Mouse (Mus musculus): ENCODE measurements at regions not wholly inside any gene's neighbourhood (a gene's known extent, or its start where the extent isn't known, plus 50 kb on each side); places are given as distances from the start of the nearest gene placed in this dataset.

DNA sequence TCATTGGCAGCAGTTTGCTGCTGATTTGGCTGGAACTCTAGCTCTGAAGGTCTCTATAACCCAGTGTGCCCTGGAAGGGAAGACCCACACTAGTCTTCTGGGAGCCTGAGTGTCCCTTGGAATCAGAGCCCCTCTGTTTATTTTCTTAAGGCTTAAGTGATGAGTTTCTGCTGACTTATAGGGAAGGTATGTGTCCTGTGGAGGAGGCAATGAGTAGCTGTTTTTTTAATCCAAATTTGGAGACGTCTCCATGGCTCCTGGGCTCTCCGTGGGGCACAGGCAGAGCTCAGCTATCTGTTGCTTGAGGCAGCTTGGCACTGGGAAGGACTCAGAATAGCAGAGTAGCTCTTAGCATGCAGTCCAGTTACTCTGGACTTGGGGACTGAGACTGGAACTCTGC, 146.4 kb downstream of the Ttc32 start:
- TF ChIP-seq CTCF (IDR thresholded peaks at IDR 0.05; ENCODE audit: borderline replicate concordance, extremely low read depth, insufficient read depth, insufficient read length) (no peak), POLR2A (IDR thresholded peaks at IDR 0.05; ENCODE audit: borderline replicate concordance, extremely low read depth, insufficient read depth, insufficient read length, poor library complexity, severe bottlenecking) (no peak)

DNA sequence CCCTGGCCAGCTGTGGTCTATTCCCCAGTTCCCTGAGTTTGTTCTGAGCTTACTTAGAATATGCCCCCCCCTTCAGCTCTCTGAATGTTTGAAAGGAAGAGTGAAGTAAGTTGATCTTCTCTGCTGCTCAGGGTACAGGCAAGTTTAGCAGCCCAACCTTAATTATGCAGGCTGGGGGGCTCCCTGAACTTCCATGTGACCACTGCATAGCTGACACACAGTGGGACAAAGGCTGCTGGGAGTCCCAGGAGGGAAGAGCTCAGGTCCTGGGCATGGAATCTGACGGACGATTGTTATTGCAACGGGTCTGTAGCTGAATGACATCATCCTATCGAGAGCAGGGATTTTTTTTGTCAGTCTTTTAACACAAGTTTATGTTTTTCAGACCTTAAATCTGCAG, 148.8 kb downstream of the Ttc32 start:
- TF ChIP-seq POLR2A (IDR thresholded peaks at IDR 0.05; ENCODE audit: borderline replicate concordance, extremely low read depth, insufficient read depth, insufficient read length, poor library complexity, severe bottlenecking): no peak
- no peak for TF ChIP-seq CTCF (IDR thresholded peaks at IDR 0.05; ENCODE audit: borderline replicate concordance, extremely low read depth, insufficient read depth, insufficient read length)
- DNase-seq (ENCODE audit: low read depth): no peak

More for the DNA sequence above, 146.4 kb downstream of the Ttc32 start:
- DNase-seq (ENCODE audit: low read depth): no peak

DNA sequence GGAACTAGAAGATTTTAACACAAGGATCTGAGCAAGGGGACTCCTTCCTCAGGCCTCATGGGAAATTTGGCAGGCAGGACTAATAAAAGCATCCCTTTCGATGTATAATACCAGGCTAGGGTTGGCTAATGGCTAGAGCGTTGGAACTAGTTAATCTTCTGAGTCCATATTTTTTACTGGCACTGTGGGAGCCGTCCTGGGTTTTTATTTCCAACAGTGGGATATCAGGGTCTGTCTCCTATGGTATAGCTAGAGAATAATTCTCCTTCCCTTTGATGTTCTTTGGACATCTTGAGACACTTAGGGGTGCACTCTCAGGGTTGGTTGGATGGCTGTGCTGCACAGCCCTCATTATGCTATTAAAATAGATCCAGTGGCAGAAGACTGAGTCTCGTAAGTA, 150.9 kb downstream of the Ttc32 start:
- TF ChIP-seq POLR2A (IDR thresholded peaks at IDR 0.05; ENCODE audit: borderline replicate concordance, extremely low read depth, insufficient read depth, insufficient read length, poor library complexity, severe bottlenecking) (no peak), CTCF (IDR thresholded peaks at IDR 0.05; ENCODE audit: borderline replicate concordance, extremely low read depth, insufficient read depth, insufficient read length) (no peak)
- DNase-seq (ENCODE audit: low read depth): no peak

DNA sequence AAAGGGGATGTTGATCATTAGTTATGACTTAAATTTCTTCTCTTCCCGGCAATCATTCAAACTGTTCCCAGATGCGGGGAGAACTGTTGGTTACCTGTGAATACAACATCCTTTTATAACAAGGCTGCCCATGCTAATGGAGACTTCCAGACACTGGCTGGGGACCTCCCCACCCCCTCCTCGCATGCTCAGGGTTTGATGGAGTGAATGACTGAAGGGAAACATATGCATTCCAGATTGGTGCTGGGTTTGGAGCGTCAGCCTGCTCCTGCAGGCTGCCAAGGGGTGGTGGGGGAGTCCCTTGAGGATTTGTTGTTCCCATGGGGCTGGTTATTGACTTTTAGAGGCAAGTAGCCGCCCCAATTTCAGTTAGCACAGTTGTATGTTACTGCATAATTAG, 161.9 kb downstream of the Ttc32 start:
- DNase-seq (ENCODE audit: low read depth): no peak
- TF ChIP-seq CTCF (IDR thresholded peaks at IDR 0.05; ENCODE audit: borderline replicate concordance, extremely low read depth, insufficient read depth, insufficient read length): no peak
- no peak for TF ChIP-seq POLR2A (IDR thresholded peaks at IDR 0.05; ENCODE audit: borderline replicate concordance, extremely low read depth, insufficient read depth, insufficient read length, poor library complexity, severe bottlenecking)

DNA sequence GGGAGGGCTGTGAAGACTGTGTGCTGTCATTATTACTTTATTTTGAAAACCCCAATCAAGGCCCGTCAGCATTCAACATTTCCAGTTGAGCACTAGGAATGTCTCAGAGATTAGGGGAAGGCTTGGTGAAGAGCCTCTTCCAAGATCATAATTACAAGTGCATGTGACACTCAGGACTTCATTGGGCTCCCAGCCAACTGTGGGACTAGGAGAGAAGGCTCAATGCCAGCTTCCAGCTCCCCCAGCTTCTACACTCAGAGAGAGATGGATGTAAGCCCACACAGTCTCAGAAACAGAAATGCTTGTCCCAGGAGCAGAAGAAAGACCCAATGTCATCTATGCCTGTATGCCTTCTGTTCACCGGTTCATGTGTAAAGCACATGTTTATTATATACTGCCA, 169.5 kb downstream of the Ttc32 start:
- peak; percentile 5 for DNase-seq (ENCODE audit: low read depth)
- TF ChIP-seq CTCF (IDR thresholded peaks at IDR 0.05; ENCODE audit: borderline replicate concordance, extremely low read depth, insufficient read depth, insufficient read length) (no peak), POLR2A (IDR thresholded peaks at IDR 0.05; ENCODE audit: borderline replicate concordance, extremely low read depth, insufficient read depth, insufficient read length, poor library complexity, severe bottlenecking) (no peak)

DNA sequence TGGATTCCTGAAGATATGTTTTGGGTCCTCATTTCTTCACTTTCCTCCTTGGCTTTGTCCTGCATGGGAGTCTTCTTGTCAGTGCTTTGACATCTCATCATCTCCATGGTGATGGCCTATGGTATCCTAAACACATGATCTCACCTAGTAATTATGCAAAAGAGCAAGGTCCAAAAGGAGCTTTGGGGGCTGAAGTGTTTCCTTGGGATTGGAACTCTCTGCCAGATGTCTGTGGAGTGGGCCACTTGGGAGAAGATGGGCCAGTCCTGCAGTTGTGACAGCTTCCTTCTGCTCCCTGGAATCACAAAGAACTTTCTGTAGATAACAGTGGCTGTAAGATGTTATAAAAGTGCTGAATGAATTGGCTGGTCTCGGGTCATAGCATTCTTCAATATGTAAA, 182.4 kb downstream of the Ttc32 start:
- DNase-seq (ENCODE audit: low read depth): no peak
- TF ChIP-seq POLR2A (IDR thresholded peaks at IDR 0.05; ENCODE audit: borderline replicate concordance, extremely low read depth, insufficient read depth, insufficient read length, poor library complexity, severe bottlenecking) (no peak), CTCF (IDR thresholded peaks at IDR 0.05; ENCODE audit: borderline replicate concordance, extremely low read depth, insufficient read depth, insufficient read length) (no peak)

DNA sequence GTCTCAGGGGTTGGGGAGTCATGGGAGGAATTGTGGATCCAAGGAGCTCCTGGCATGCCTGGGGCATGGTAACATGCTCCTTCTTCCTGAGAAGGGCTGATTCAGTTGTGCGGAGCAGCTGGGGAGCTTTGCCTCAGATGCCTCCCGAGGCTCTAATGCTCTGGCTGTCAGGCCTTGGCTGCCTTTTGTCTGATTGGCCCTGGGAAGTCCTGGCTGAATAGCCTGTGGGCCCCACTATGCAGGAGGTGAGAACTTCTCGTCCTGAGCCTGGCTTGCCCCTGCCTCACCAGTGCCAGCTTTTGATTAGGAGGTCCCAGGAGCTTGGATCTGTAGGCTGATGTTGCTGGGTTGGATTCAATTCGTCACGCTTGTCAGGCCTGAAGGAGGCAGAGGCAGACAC, 195.2 kb downstream of the Ttc32 start:
- DNase-seq (ENCODE audit: low read depth): no peak
- TF ChIP-seq POLR2A (IDR thresholded peaks at IDR 0.05; ENCODE audit: borderline replicate concordance, extremely low read depth, insufficient read depth, insufficient read length, poor library complexity, severe bottlenecking): no peak
- no peak for TF ChIP-seq CTCF (IDR thresholded peaks at IDR 0.05; ENCODE audit: borderline replicate concordance, extremely low read depth, insufficient read depth, insufficient read length)

DNA sequence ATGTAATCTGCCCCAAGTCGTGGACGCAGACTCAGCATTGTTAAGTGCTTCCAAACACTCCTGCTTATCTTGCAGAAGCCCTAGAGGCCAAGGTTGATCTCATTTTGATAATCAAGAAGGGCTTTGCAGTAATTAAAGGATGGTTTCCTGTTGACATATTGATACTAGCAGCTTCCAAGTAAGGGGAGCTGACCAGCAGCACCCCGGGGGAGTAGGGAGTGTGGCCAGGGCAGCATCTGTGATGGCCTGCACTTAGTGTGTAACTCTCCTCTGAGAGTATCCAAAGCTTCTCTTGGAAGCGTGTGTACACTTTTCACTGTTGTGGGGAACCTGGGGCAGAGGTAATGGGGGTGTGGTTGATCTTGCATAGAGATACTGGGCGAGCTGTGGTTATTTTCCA, 198.1 kb downstream of the Ttc32 start:
- DNase-seq (ENCODE audit: low read depth): no peak
- no peak for TF ChIP-seq CTCF (IDR thresholded peaks at IDR 0.05; ENCODE audit: borderline replicate concordance, extremely low read depth, insufficient read depth, insufficient read length)
- TF ChIP-seq POLR2A (IDR thresholded peaks at IDR 0.05; ENCODE audit: borderline replicate concordance, extremely low read depth, insufficient read depth, insufficient read length, poor library complexity, severe bottlenecking): no peak

DNA sequence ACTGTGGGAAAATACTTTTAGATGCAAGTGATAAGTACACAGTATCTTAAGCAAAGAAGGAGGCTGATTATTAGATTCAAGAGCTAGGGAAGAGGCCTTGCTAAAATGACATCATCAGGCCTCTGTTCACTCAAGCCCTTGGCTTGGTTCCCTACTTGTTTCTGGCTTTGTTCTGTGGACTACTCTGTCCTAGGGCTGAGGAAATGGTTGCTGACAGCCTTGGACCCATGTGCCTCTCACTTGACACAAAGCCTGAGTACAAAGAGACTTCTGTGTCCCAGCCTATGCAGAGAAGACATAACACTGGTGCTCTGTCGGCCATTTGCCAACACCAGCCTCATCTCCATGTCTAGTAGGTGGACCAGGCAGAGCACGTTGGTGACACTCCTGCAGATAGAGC, 198.7 kb downstream of the Ttc32 start:
- peak; percentile 22 for DNase-seq (ENCODE audit: low read depth)
- TF ChIP-seq CTCF (IDR thresholded peaks at IDR 0.05; ENCODE audit: borderline replicate concordance, extremely low read depth, insufficient read depth, insufficient read length): no peak
- TF ChIP-seq POLR2A (IDR thresholded peaks at IDR 0.05; ENCODE audit: borderline replicate concordance, extremely low read depth, insufficient read depth, insufficient read length, poor library complexity, severe bottlenecking): no peak

DNA sequence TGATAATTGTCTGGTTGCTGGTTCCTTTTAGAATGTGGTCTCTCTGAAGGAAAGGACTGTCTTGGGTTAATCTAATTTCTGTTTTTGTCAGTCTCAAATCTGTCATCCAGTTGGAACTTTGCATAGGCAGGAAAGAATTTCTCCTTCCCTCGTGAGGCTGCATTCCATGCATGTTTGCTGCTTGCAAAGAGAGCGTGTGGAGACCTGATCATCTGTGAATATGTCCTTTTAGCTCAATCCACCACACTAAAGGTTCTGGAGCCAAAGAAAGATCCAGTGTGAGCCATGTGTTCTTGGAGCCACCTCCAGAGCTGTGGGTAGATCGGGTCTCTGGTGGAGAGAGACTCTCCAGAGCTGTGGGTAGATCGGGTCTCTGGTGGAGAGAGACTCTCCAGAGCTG, 200.2 kb downstream of the Ttc32 start:
- no peak for DNase-seq (ENCODE audit: low read depth)
- TF ChIP-seq CTCF (IDR thresholded peaks at IDR 0.05; ENCODE audit: borderline replicate concordance, extremely low read depth, insufficient read depth, insufficient read length) (no peak), POLR2A (IDR thresholded peaks at IDR 0.05; ENCODE audit: borderline replicate concordance, extremely low read depth, insufficient read depth, insufficient read length, poor library complexity, severe bottlenecking) (no peak)

DNA sequence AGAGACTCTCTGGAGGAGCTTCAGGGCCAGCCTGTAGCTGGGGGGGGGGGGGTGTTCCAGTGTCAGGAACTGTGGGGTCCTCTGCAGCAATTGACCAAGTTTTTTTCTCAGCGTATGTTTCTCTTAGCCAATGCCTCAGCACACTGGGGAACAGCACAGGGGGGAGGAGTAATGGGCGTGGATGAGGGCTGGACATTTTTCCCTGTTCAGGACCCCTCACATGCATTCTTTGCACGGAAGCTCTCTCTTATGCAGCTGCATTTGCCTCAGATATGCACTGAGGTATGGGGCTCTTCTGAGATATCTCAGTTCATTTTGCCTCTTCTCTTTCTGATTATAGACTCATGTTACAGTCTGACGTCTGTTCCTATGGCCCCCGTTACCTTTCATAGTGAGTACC, 200.8 kb downstream of the Ttc32 start:
- TF ChIP-seq CTCF (IDR thresholded peaks at IDR 0.05; ENCODE audit: borderline replicate concordance, extremely low read depth, insufficient read depth, insufficient read length) (no peak), POLR2A (IDR thresholded peaks at IDR 0.05; ENCODE audit: borderline replicate concordance, extremely low read depth, insufficient read depth, insufficient read length, poor library complexity, severe bottlenecking) (no peak)
- no peak for DNase-seq (ENCODE audit: low read depth)

DNA sequence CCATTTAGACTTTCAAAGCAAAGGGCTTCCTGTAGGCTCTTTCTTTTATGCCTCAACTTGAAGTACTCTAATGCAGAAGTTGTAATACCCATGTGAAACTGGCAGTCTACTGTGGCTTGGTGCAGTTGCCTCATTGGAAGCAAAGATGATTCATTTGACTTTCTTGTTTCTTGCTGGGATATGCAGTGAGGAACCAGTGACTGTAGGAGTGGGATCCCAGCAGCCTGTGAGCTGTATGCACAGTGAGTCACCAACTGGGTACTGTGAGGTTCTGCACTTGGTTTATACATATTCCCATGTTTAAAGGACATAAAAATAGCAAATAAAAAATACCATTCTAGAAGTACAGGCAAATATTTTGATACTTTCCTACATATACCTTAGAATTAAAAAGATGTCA, 202.6 kb downstream of the Ttc32 start:
- DNase-seq (ENCODE audit: low read depth): no peak
- TF ChIP-seq POLR2A (IDR thresholded peaks at IDR 0.05; ENCODE audit: borderline replicate concordance, extremely low read depth, insufficient read depth, insufficient read length, poor library complexity, severe bottlenecking): no peak
- TF ChIP-seq CTCF (IDR thresholded peaks at IDR 0.05; ENCODE audit: borderline replicate concordance, extremely low read depth, insufficient read depth, insufficient read length): no peak

DNA sequence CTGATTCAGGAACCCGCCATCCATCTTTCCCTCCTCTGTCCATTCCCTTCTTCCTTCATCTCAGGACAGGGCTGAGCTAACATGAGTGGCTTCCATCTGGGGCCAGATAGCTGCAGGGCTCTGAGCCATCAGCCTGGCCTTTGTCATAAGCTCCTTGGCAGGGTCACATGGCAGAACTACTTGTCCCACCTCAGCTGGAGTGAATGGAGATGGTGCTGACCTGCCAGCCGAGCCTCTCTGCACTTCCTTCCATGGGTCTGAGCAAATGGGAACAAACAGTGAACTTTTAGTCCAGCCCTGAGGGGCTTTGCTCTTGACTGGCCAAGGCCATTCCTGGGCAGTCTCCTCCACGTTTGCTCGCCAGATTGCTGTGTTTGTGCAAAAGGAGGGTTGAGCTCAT, 206.1 kb downstream of the Ttc32 start:
- TF ChIP-seq POLR2A (IDR thresholded peaks at IDR 0.05; ENCODE audit: borderline replicate concordance, extremely low read depth, insufficient read depth, insufficient read length, poor library complexity, severe bottlenecking) (no peak), CTCF (IDR thresholded peaks at IDR 0.05; ENCODE audit: borderline replicate concordance, extremely low read depth, insufficient read depth, insufficient read length) (no peak)
- no peak for DNase-seq (ENCODE audit: low read depth)
